Mouse (Mus musculus): ENCODE measurements around the gene Tbxas1. TPM values are rescaled to one million over a fixed set of nuclear protein-coding genes. Genes with fewer than 3 reads are reported as not detected.

The Tbxas1 gene
- polyA plus RNA-seq, 1 experiment from 2014 or later: 2.0 TPM

- Histone ChIP-seq H3K36me3 (ENCODE audit: control insufficient read depth, insufficient read depth, low read length) (no peaks in the 10 kb centered on the region), H3K4me2 (ENCODE audit: low read depth, low read length) (no peak overlapping the region), H3K9ac (replicated peaks; ENCODE audit: low read depth, low read length) (no peak overlapping the region), H3K9me3 (ENCODE audit: control insufficient read depth, low read length) (no peaks in the 10 kb centered on the region), H3K4me3 (ENCODE audit: low read depth, low read length) (no peak overlapping the region), H3K27ac (ENCODE audit: low read depth, low read length) (no peak overlapping the region), H3K4me1 (ENCODE audit: control insufficient read depth, insufficient read depth, low read length) (peaks cover 29% of the 10 kb centered on the region), H3K27me3 (ENCODE audit: control insufficient read depth, insufficient read depth, low read length) (no peaks in the 10 kb centered on the region)
- WGBS: 63% methylated on average over 2 of the region's 2 CpGs
- no peak for ATAC-seq (ENCODE audit: low read depth)
Observed at GRCm38 (mm10) chr6:38866761-38867160, 8.4 kb upstream of the Tbxas1 start.

GRCm38 (mm10) chr6:38867291-38867690 lies 7.9 kb upstream of the Tbxas1 start:
- Histone ChIP-seq H3K4me2 (ENCODE audit: low read depth, low read length) (no peak overlapping the region), H3K9me3 (ENCODE audit: control insufficient read depth, low read length) (no peaks in the 10 kb centered on the region), H3K27ac (ENCODE audit: low read depth, low read length) (no peak overlapping the region), H3K9ac (replicated peaks; ENCODE audit: low read depth, low read length) (no peak overlapping the region), H3K27me3 (ENCODE audit: control insufficient read depth, insufficient read depth, low read length) (no peaks in the 10 kb centered on the region), H3K36me3 (ENCODE audit: control insufficient read depth, insufficient read depth, low read length) (no peaks in the 10 kb centered on the region), H3K4me1 (ENCODE audit: control insufficient read depth, insufficient read depth, low read length) (peaks cover 34% of the 10 kb centered on the region), H3K4me3 (ENCODE audit: low read depth, low read length) (no peak overlapping the region)
- WGBS: 48% methylated on average over 1 of the region's 1 CpGs
- ATAC-seq (ENCODE audit: low read depth): no peak

- WGBS: 100% methylated on average over 1 of the region's 1 CpGs
- H3K4me2 ChIP-seq (ENCODE audit: low read depth, low read length): no peak overlapping the region
- H3K9me3 ChIP-seq (ENCODE audit: control insufficient read depth, low read length): no peaks in the 10 kb centered on the region
- no peak overlapping the region for H3K4me3 ChIP-seq (ENCODE audit: low read depth, low read length)
- H3K27me3 ChIP-seq (ENCODE audit: control insufficient read depth, insufficient read depth, low read length): no peaks in the 10 kb centered on the region
- H3K36me3 ChIP-seq (ENCODE audit: control insufficient read depth, insufficient read depth, low read length): no peaks in the 10 kb centered on the region
- ATAC-seq (ENCODE audit: low read depth): no peak
- no peak overlapping the region for H3K9ac ChIP-seq (replicated peaks; ENCODE audit: low read depth, low read length)
- H3K27ac ChIP-seq (ENCODE audit: low read depth, low read length): no peak overlapping the region
- peaks cover 47% of the 10 kb centered on the region for H3K4me1 ChIP-seq (ENCODE audit: control insufficient read depth, insufficient read depth, low read length)
Observed at GRCm38 (mm10) chr6:38868974-38869373, 6.2 kb upstream of the Tbxas1 start.

- WGBS: 23% methylated on average over 2 of the region's 2 CpGs
- Histone ChIP-seq H3K4me1 (ENCODE audit: control insufficient read depth, insufficient read depth, low read length) (peaks cover 47% of the 10 kb centered on the region), H3K9ac (replicated peaks; ENCODE audit: low read depth, low read length) (no peak overlapping the region), H3K36me3 (ENCODE audit: control insufficient read depth, insufficient read depth, low read length) (no peaks in the 10 kb centered on the region), H3K9me3 (ENCODE audit: control insufficient read depth, low read length) (no peaks in the 10 kb centered on the region), H3K27ac (ENCODE audit: low read depth, low read length) (no peak overlapping the region), H3K4me2 (ENCODE audit: low read depth, low read length) (no peak overlapping the region), H3K27me3 (ENCODE audit: control insufficient read depth, insufficient read depth, low read length) (no peaks in the 10 kb centered on the region), H3K4me3 (ENCODE audit: low read depth, low read length) (no peak overlapping the region)
- no peak for ATAC-seq (ENCODE audit: low read depth)
Observed at GRCm38 (mm10) chr6:38870070-38870469, 5.1 kb upstream of the Tbxas1 start.

GRCm38 (mm10) chr6:38871051-38871450 lies 4.2 kb upstream of the Tbxas1 start:
- H3K36me3 ChIP-seq (ENCODE audit: control insufficient read depth, insufficient read depth, low read length): no peaks in the 10 kb centered on the region
- peaks cover 46% of the 10 kb centered on the region for H3K4me1 ChIP-seq (ENCODE audit: control insufficient read depth, insufficient read depth, low read length)
- WGBS: 8% methylated on average over 7 of the region's 7 CpGs
- ATAC-seq (ENCODE audit: low read depth): no peak
- no peaks in the 10 kb centered on the region for H3K9me3 ChIP-seq (ENCODE audit: control insufficient read depth, low read length)
- H3K9ac ChIP-seq (replicated peaks; ENCODE audit: low read depth, low read length): no peak overlapping the region
- no peak overlapping the region for H3K4me3 ChIP-seq (ENCODE audit: low read depth, low read length)
- H3K27ac ChIP-seq (ENCODE audit: low read depth, low read length): no peak overlapping the region
- H3K27me3 ChIP-seq (ENCODE audit: control insufficient read depth, insufficient read depth, low read length): peaks cover 3% of the 10 kb centered on the region; the same call in 1 of the 2 replicates
- H3K4me2 ChIP-seq (ENCODE audit: low read depth, low read length): peak overlapping the region; percentile 16; the same call in 1 of the 2 replicates

GRCm38 (mm10) chr6:38873316-38873715 lies 1.9 kb upstream of the Tbxas1 start:
- 68% methylated on average over 1 of the region's 1 CpGs for WGBS
- peaks cover 32% of the 10 kb centered on the region for H3K4me1 ChIP-seq (ENCODE audit: control insufficient read depth, insufficient read depth, low read length)
- H3K9ac ChIP-seq (replicated peaks; ENCODE audit: low read depth, low read length): peak overlapping the region; percentile 100; the same call in 1 of the 2 replicates
- H3K27me3 ChIP-seq (ENCODE audit: control insufficient read depth, insufficient read depth, low read length): peaks cover 3% of the 10 kb centered on the region; the same call in 1 of the 2 replicates
- no peak overlapping the region for H3K27ac ChIP-seq (ENCODE audit: low read depth, low read length)
- H3K4me2 ChIP-seq (ENCODE audit: low read depth, low read length): peak overlapping the region; percentile 59
- no peaks in the 10 kb centered on the region for H3K9me3 ChIP-seq (ENCODE audit: control insufficient read depth, low read length)
- no peak for ATAC-seq (ENCODE audit: low read depth)
- H3K4me3 ChIP-seq (ENCODE audit: low read depth, low read length): peak overlapping the region; percentile 98
- no peaks in the 10 kb centered on the region for H3K36me3 ChIP-seq (ENCODE audit: control insufficient read depth, insufficient read depth, low read length)

- peak overlapping the region; percentile 100 for H3K9ac ChIP-seq (replicated peaks; ENCODE audit: low read depth, low read length)
- no peak for ATAC-seq (ENCODE audit: low read depth)
- 4% methylated on average over 8 of the region's 8 CpGs for WGBS
- H3K4me1 ChIP-seq (ENCODE audit: control insufficient read depth, insufficient read depth, low read length): peaks cover 30% of the 10 kb centered on the region
- H3K36me3 ChIP-seq (ENCODE audit: control insufficient read depth, insufficient read depth, low read length): no peaks in the 10 kb centered on the region
- H3K4me3 ChIP-seq (ENCODE audit: low read depth, low read length): peak overlapping the region; percentile 98
- H3K4me2 ChIP-seq (ENCODE audit: low read depth, low read length): peak overlapping the region; percentile 59
- peak overlapping the region; percentile 53; the same call in 1 of the 2 replicates for H3K27ac ChIP-seq (ENCODE audit: low read depth, low read length)
- H3K27me3 ChIP-seq (ENCODE audit: control insufficient read depth, insufficient read depth, low read length): peaks cover 3% of the 10 kb centered on the region; the same call in 1 of the 2 replicates
- H3K9me3 ChIP-seq (ENCODE audit: control insufficient read depth, low read length): no peaks in the 10 kb centered on the region
Observed at GRCm38 (mm10) chr6:38874035-38874434, 1.2 kb upstream of the Tbxas1 start.

- Histone ChIP-seq H3K27ac (ENCODE audit: low read depth, low read length) (peak overlapping the region; percentile 97), H3K9ac (replicated peaks; ENCODE audit: low read depth, low read length) (peak overlapping the region; percentile 100), H3K4me3 (ENCODE audit: low read depth, low read length) (peak overlapping the region; percentile 98), H3K27me3 (ENCODE audit: control insufficient read depth, insufficient read depth, low read length) (peaks cover 3% of the 10 kb centered on the region; the same call in 1 of the 2 replicates), H3K36me3 (ENCODE audit: control insufficient read depth, insufficient read depth, low read length) (no peaks in the 10 kb centered on the region), H3K4me1 (ENCODE audit: control insufficient read depth, insufficient read depth, low read length) (peaks cover 30% of the 10 kb centered on the region), H3K4me2 (ENCODE audit: low read depth, low read length) (peak overlapping the region; percentile 59), H3K9me3 (ENCODE audit: control insufficient read depth, low read length) (no peaks in the 10 kb centered on the region)
- ATAC-seq (ENCODE audit: low read depth): no peak
- under 1% methylated on average over 23 of the region's 23 CpGs for WGBS
Observed at GRCm38 (mm10) chr6:38874565-38875257, 493 bp upstream of the Tbxas1 start.

- under 1% methylated on average over 61 of the region's 108 CpGs for WGBS
- Histone ChIP-seq H3K4me1 (ENCODE audit: control insufficient read depth, insufficient read depth, low read length) (peaks cover 23% of the 10 kb centered on the region), H3K27ac (ENCODE audit: low read depth, low read length) (peak within 1 kb of the TSS; percentile 97), H3K9me3 (ENCODE audit: control insufficient read depth, low read length) (no peaks in the 10 kb centered on the region), H3K27me3 (ENCODE audit: control insufficient read depth, insufficient read depth, low read length) (peaks cover 3% of the 10 kb centered on the region; the same call in 1 of the 2 replicates), H3K9ac (replicated peaks; ENCODE audit: low read depth, low read length) (peak within 1 kb of the TSS; percentile 100), H3K4me2 (ENCODE audit: low read depth, low read length) (peak within 1 kb of the TSS; percentile 60), H3K36me3 (ENCODE audit: control insufficient read depth, insufficient read depth, low read length) (no peaks in the 10 kb centered on the region), H3K4me3 (ENCODE audit: low read depth, low read length) (peak within 1 kb of the TSS; percentile 98)
- peak; percentile 91 for ATAC-seq (ENCODE audit: low read depth)
Observed at GRCm38 (mm10) chr6:38876071-38876911, 1.1 kb downstream of the Tbxas1 start, which contains the start of gene Hipk2. Hipk2 (minus strand) TSS chr6:38876165.

Data from neural tube, embryonic 14.5 days (tissue).